Mouse (Mus musculus): Measurements from ENCODE around the gene Cep170b.
A peak's percentile ranks its signal among the peaks of the same experiment; 100 is the strongest.

Gene Cep170b

GRCm38 (mm10) chr12:112737081-112737480 lies 16.8 kb downstream of the Cep170b start:
- DNase-seq (ENCODE audit: low read depth, low spot score) = no peak

- no peak for DNase-seq (ENCODE audit: low read depth, low spot score)
Observed at GRCm38 (mm10) chr12:112737761-112738160, 17.5 kb downstream of the Cep170b start.

DNA sequence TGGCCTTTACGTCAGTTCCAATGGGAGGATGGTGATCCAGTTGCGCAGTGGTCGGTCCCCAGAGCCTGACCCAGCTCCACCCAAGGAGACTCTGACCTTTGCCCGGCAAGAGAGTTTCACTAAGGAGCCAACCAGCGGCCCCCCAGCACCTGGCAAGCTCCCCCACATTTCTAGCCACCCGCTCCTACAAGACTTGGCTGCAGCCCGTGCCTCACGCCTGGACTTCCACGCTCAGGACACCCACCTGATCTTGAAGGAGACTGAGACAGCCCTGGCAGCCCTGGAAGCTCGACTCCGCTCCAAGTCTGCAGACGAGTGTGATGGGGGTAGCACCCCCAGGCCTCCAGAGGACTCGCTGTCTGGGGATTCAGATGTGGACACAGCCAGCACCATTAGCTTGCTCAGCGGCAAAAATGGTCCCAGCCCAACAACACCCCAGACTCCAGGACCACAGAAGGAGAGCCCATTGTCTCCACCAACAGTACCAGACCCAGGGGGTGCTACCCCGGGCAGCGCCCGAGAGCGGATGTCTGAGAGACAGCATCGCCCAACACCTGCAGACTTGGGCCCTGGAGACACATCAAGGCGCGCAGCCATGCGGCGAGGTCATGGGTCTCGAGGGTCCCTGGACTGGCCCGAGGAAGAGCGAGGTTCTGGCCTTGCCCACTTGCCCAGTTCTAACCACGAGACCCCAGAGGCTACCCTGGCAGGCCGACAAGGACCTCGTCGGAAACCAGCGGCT lies 18.2 kb downstream of the Cep170b start:
- no peak for DNase-seq (ENCODE audit: low read depth, low spot score)

- DNase-seq (ENCODE audit: low read depth, low spot score) = no peak
Observed at GRCm38 (mm10) chr12:112739023-112739568, 18.8 kb downstream of the Cep170b start.

GRCm38 (mm10) chr12:112742768-112743167 lies 22.5 kb downstream of the Cep170b start:
- DNase-seq (ENCODE audit: low read depth, low spot score) = no peak

GRCm38 (mm10) chr12:112743168-112743975 lies 23.1 kb downstream of the Cep170b start:
- DNase-seq (ENCODE audit: low read depth, low spot score) = peak; percentile 85

DNA sequence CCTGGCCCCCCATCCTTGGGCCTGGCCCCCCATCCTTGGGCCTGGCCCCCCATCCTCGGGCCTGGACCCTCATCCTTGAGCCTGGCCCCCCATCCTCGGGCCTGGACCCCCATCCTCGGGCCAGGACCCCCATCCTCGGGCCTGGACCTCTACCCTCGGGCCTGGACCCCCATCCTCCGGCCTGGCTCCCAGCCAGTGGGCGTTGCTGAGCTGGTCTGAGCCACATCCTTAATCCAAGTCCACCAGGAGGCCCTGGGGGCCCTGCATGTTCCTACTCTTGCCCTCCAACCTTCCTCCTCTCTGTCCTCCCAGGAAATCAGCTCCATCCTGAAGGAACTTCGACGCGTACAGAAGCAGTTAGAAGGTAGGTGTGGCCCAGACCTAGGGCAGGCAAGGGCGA lies 24.0 kb downstream of the Cep170b start:
- DNase-seq (ENCODE audit: low read depth, low spot score) = no peak

DNA sequence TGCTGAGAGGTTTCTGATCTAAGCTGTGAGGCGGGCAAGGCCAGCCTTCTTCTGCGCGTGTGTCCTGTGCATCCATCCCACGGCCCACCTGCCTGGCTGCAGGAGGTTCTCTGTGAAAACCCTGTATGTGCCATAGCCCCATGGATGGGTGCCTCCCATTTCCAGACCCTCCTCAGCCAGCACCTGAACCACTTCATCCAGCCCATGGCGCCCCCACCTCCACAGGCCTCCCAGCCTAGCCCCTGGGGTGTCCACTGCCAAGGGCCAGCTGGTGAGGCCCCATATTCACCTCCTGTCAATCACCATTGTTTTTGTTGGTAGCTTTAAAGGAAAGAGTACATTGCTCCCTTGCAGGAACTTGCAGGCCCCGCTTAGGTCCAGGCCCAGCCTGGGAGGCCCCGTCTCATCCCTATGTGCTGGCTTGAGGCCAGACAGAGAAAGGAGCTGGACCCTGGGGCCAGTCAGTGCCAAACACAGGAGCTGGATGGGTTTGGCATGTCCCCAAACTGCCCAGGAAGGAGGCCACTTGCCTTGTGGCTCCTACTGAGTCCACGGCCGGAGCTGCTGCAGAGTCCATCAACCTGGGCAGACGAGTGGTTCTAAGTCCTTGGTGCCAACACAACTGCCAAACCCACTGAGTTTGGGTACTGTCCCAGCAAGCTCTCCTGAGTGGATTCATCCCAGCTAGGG lies 24.8 kb downstream of the Cep170b start:
- DNase-seq (ENCODE audit: low read depth, low spot score) = no peak

- no peak for DNase-seq (ENCODE audit: low read depth, low spot score)
Observed at GRCm38 (mm10) chr12:112745716-112746115, 25.5 kb downstream of the Cep170b start.

GRCm38 (mm10) chr12:112746461-112746807 lies 26.2 kb downstream of the Cep170b start:
- no peak for DNase-seq (ENCODE audit: low read depth, low spot score)

DNA sequence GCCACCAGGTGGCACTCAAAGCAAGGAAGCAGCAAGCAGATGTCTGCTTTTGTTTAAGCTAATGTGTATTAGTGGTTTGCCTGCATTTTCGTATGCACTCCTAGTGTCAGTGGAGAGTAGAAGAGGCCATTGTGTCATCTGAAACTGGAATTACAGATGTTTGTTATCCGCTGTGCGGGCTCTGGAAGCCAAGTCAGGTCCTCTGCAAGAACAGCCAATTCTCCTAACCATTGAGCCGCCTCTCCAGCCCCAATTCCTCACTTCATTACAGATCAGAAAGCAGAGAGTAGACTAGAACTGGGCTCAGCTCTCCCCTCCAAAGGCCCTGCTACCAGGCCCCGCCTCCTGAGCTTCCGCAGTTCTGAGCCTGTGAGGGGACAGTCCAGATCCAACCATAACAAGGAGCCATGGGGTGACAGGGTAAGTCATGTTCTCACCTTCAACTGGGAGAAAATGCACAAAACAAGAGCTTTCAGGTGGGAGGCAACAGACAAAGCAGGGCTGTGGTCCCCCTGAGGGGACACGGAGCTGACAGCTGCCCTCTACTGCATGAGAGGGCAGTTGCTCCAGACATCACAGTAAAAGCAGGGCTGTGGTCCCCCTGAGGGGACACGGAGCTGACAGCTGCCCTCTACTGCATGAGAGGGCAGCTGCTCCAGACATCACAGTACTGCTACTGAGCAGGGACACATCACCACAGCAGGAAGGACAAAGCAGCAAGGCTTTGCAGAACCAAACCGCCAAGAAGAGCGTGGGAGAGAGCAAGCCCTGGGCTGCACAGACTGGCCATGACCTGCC lies 26.8 kb downstream of the Cep170b start:
- peak; percentile 74 for DNase-seq (ENCODE audit: low read depth, low spot score)

DNA sequence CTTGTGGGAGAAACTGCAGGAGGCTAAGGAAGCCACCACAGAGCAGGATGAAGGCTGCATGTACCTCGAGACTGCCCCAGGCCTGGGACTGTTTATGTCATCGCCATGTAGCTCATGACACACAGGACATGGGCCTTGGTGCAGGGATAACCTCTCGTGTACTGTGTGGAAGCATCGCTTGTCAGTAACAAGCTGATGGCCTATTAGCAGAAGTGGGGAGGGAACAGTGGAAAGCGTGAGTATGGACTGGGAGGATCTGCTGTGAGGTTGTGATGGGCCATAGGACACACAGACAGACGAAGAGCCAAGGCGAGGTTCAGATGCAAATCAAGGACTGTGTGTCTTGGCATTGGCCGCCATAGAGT lies 27.3 kb downstream of the Cep170b start:
- no peak for DNase-seq (ENCODE audit: low read depth, low spot score)

- no peak for DNase-seq (ENCODE audit: low read depth, low spot score)
Observed at GRCm38 (mm10) chr12:112750976-112751375, 30.7 kb downstream of the Cep170b start.

GRCm38 (mm10) chr12:112752399-112752798 lies 32.1 kb downstream of the Cep170b start:
- no peak for DNase-seq (ENCODE audit: low read depth, low spot score)

DNA sequence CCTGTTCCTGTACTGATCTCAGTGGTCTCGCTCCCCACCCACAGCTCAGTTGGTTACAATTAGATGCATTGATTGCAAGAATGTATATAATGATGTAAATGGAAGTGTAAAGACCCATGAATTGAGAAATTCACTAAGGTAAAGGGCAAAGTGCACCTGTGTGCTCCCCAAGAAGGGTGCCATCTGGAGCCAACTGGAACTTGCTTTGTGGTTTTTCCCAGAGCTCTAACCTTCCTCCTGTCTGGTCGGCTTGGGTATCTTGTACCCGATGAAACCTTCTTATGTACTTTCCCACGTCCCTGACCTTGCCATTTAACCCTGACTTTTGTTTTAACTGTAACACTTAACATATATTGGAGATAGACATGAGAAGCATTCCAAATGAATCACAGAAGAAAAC lies 35.6 kb downstream of the Cep170b start:
- no peak for DNase-seq (ENCODE audit: low read depth, low spot score)

DNA sequence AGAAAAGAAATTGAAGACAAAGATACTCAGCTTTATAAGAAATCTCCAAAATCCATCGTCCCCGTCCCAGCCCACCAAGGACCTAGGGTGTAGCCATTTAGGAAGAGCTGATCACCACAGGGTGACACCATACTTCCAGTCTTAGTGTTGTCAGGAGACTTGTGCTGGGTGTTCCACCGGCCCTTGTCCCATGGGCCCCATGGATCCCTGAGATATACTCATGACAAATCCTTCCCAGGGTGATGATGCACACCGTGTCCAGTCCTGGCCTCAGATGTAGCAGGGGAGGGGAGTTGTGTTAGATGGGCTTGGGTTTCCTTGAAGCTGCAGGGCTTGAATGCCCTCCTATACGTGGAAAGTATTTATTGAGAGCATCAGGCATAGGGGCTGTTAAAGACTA lies 37.6 kb downstream of the Cep170b start:
- DNase-seq (ENCODE audit: low read depth, low spot score) = no peak

DNA sequence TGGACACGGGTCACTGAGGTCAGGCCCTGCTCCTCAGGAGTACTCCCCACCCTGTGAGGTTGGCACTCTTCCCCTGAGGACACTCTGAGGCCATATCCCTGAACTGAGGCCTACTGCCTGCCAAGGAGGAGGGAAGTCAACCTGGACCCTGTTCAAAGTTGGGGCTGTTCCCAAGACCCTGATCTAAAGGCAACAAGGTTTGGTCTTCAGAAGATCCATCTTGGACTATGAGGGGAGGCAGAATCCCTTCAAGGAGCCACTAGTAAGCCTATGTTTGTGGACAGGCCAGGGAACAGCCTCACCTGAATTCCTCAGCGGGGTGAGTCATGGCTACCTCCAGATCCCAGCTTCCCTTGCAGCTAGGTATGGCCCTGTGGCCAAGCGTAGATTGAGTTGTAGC lies 39.2 kb downstream of the Cep170b start:
- no peak for DNase-seq (ENCODE audit: low read depth, low spot score)

GRCm38 (mm10) chr12:112760154-112760926 lies 40.1 kb downstream of the Cep170b start, which contains the start of gene Pld4:
Pld4 (plus strand) TSS chr12:112760655.
- DNase-seq (ENCODE audit: low read depth, low spot score) = peak; percentile 37

DNA sequence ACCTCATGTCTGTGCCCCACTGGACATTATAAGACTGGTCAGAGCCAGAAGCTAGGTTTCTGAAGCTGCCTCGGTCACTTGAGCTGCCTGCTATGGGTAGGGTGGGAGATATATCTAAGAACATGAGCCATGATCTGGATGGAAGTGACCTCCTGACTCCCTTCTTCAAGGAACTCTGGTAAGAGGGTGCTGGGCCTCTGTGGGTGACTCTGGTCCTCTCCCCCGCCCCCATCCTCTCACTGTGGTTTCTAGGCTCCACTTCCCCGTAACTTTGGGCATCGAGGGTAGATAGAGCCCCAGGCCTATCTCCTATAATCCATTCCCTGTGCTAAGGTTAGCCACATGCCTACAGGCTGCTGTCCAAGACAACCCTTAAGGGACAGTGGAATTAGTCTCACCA lies 41.2 kb downstream of the Cep170b start:
- DNase-seq (ENCODE audit: low read depth, low spot score) = no peak

DNA sequence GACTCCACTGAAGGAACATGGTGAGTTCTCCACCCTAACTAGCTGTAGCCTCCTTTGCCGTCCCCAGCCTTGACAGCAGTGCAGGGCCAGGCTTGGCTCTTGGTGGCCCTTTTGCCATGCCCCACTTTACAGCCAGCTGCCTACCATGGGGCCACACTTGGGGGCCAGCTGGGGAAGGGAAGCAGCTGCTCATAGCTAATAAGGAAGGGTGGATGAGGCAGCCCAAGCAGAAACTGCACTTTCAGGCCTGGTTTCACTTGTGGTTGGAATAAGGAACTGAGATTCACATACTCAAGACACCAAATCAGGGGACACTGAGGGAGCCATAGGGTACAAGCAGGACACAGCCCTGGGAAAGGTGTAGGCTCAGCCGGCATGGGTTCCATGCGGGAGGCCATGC lies 41.8 kb downstream of the Cep170b start:
- no peak for DNase-seq (ENCODE audit: low read depth, low spot score)

DNA sequence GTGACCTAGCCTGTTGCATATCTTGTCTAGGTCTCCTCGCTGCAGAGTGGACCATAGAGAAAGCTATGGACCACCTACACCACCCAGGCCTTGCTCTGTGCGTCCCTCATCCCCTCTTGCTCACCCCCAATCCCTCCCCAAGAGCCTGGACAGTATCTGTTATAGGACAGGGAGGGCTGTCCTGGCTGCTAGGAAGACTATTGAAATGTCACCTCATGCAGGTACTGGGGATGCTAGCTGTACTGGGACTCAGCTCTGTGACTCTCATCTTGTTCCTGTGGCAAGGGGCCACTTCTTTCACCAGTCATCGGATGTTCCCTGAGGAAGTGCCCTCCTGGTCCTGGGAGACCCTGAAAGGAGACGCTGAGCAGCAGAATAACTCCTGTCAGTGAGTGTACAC lies 42.9 kb downstream of the Cep170b start:
- DNase-seq (ENCODE audit: low read depth, low spot score) = no peak
